Mouse (Mus musculus): ENCODE data around the gene Tspan31. TPM values are rescaled to one million over a fixed set of nuclear protein-coding genes. Genes with fewer than 3 reads are reported as not detected.

The Tspan31 gene
- polyA plus RNA-seq (2012; rRNA removed), result 81.3 and 88.3 TPM in 2 replicates

DNA sequence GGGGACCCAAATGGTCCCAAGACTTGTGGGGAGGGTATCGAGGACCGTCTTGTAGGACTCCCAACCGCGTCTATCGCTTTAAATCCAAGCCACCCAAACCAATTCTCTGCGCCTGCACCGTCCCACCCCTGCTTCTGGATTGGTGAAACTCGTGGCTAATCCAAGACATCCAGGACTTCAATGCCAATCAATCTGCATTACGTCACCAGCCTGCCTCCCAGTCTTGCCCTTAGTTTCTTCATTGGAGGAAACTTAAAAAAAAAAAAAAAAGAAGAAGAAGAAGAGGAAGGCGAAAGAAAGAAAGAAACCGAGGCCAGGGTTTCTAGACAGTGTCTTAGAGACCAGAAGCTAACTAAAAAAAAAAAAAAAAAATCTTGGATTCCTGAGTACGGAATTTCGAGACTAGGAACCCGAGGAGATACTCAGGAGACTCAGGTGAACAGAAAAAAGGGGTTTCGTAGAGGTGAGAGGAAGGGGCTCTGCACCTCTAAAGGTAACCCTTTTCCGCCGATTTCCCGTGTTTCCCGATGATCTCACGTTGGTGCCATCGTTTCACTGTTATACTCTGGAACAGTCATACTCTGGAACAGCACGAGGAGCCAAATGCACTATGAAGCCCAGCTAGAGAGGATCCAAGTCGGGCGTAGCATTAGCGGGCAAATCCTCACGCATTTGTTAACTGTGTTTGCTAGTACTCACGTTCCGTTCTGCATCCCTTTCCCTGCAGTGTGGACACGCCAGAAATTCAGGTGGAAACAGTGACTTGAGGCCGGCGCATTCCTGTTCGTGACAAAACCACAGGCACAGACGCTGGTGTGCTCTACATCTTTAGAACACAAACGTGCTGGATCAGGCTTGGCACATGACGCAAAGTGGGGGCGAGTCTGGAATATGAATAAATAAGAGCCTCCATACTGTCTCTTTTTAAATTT is at the start of gene Tspan31:
Gene Tspan31, minus strand, starts transcription at position 75 of the 932 bp plus-strand sequence.
- H3K27ac ChIP-seq (ENCODE audit: insufficient read depth, low read length), result peak within 1 kb of the TSS; percentile 25; the same call in 1 of the 2 replicates
- H3K4me3 ChIP-seq (ENCODE audit: insufficient read depth, low read length), result peak within 1 kb of the TSS; percentile 69
- peak; percentile 95 for TF ChIP-seq POLR2A (IDR thresholded peaks at IDR 0.05; ENCODE audit: extremely low read depth, insufficient read depth, low read length)
- TF ChIP-seq CTCF (IDR thresholded peaks at IDR 0.05; ENCODE audit: extremely low read depth, insufficient read depth, low read length), result no peak
- H3K4me1 ChIP-seq (ENCODE audit: control insufficient read depth, insufficient read depth, low read length), result no peaks in the 10 kb centered on the region; the same call in 1 of the 2 replicates

DNA sequence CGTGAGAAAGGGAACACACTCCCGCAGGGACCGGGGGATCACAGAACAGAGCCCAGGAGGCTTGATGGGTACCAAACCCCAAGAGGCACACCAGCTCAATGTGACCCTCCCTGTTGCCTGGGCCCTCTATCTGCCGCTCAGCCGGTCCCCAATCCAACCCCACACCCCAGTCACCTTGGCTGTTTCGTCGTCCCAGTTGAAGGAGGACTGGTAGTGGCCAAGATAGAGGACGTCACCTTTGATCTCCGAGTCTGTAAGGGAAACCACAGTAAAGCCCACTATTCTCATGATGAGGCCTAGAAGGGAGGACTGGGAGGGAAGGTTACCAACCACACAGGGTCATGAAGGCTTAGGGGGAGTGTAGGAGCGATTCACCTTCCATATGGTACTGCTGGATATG is 49.2 kb upstream of the Tspan31 start:
- H3K4me1 ChIP-seq (ENCODE audit: control insufficient read depth, insufficient read depth, low read length), result no peaks in the 10 kb centered on the region; the same call in 1 of the 2 replicates
- no peak overlapping the region for H3K27ac ChIP-seq (ENCODE audit: insufficient read depth, low read length)
- TF ChIP-seq POLR2A (IDR thresholded peaks at IDR 0.05; ENCODE audit: extremely low read depth, insufficient read depth, low read length), result no peak
- TF ChIP-seq CTCF (IDR thresholded peaks at IDR 0.05; ENCODE audit: extremely low read depth, insufficient read depth, low read length), result no peak
- no peak overlapping the region for H3K4me3 ChIP-seq (ENCODE audit: insufficient read depth, low read length)

DNA sequence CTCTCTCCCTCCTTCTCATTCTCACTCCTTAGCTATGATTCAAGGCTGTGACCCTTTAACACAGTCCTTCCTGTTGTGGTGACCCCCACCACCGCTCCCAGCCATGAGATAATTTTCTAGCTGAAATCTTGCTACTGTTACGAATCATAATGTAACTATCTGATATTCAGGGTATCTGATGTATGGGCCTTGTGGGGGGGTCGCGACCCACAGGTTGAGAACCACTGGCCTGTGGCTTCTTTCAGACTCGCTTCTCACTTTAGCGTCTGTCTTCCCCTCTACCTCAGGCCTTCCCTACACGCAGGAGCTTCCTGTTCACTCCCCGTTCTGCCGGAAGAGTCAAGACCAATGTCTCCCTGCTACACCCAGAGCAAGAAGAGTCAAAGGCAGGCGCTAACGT is 48.4 kb upstream of the Tspan31 start:
- Histone ChIP-seq H3K4me1 (ENCODE audit: control insufficient read depth, insufficient read depth, low read length) (no peaks in the 10 kb centered on the region; the same call in 1 of the 2 replicates), H3K27ac (ENCODE audit: insufficient read depth, low read length) (no peak overlapping the region)
- TF ChIP-seq POLR2A (IDR thresholded peaks at IDR 0.05; ENCODE audit: extremely low read depth, insufficient read depth, low read length) (no peak), CTCF (IDR thresholded peaks at IDR 0.05; ENCODE audit: extremely low read depth, insufficient read depth, low read length) (no peak)

DNA sequence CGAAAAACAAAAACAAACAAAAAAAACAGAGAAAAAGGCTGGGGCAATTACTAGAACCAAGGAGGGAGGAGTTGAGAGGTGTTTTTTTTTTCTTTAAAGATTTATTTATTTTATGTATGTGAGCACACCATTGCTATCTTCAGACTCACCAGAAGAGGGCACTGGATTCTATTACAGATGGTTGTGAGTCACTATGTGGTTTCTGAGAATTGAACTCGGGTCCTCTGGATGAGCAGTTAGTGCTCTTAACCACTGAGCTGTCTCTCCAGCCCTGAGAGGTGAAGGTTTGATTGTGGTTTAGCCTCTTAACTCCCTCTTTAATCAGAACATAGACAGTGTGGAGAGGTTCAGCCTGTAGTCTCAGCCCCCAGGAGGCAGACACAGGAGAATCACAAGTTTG is 45.0 kb upstream of the Tspan31 start:
- no peak for TF ChIP-seq CTCF (IDR thresholded peaks at IDR 0.05; ENCODE audit: extremely low read depth, insufficient read depth, low read length)
- TF ChIP-seq POLR2A (IDR thresholded peaks at IDR 0.05; ENCODE audit: extremely low read depth, insufficient read depth, low read length), result no peak
- no peak overlapping the region for H3K4me3 ChIP-seq (ENCODE audit: insufficient read depth, low read length)
- no peak overlapping the region for H3K27ac ChIP-seq (ENCODE audit: insufficient read depth, low read length)
- no peaks in the 10 kb centered on the region for H3K4me1 ChIP-seq (ENCODE audit: control insufficient read depth, insufficient read depth, low read length)

More for the DNA sequence above, 48.4 kb upstream of the Tspan31 start:
- H3K4me3 ChIP-seq (ENCODE audit: insufficient read depth, low read length), result no peak overlapping the region

DNA sequence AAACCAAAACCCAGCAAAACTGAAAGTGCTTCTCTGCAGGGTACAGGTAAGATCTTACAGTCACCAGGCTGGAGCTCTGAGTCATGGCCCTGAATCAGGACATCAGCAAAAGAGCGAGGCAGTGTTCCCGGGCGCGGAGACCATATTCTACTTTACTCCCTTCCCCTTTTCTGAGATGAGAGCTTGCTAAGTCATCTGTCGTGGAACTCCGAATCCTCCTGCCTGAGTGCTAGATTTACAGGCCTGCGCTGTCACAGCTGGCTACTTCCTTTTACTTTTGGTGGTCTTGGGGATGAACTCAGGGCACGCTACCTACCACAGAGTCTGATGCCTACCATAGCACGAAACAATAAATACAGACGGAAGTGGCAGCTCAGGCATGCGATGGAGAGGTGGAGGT is 44.3 kb upstream of the Tspan31 start:
- no peak overlapping the region for H3K27ac ChIP-seq (ENCODE audit: insufficient read depth, low read length)
- TF ChIP-seq POLR2A (IDR thresholded peaks at IDR 0.05; ENCODE audit: extremely low read depth, insufficient read depth, low read length), result no peak
- no peaks in the 10 kb centered on the region for H3K4me1 ChIP-seq (ENCODE audit: control insufficient read depth, insufficient read depth, low read length)
- no peak overlapping the region for H3K4me3 ChIP-seq (ENCODE audit: insufficient read depth, low read length)

DNA sequence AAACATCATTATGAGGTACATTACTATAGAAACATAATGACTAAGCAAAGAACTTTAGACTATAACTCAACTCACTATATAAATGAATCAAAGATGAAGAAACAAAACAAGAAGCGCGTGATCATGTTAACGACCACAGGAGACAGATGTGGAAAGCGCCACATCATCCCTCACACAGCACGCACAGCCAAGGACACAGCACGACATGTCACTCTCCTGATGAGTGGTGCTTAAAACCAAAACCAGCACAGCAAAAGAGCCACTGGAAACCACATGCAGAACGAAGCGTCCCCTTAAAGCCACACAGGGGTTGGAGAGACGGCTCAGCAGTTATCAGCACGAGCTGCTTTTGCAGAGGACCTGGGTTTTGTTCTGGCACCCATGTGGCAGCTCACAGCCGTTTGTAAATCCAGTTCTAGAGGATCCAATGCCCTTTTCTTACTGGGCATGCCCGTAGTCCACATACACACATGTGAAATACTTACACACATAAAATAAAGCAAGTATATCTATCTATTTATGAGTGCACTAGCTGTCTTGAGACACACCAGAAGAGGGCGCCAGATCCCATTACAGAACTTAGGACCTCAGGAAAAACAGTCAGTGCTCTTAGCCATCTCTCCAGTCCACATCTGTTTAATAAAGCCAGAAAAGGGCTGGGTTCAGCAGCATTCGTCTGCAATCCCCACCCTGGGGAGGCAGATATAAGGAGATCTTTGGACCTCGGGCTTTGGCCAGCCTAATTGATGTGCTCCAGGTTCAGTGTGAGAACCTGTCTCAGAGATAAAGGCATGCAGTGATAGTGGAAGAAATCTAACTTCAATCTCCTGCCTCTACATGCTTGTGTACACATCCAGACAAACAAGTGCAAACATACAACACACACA is 41.2 kb upstream of the Tspan31 start:
- Histone ChIP-seq H3K27ac (ENCODE audit: insufficient read depth, low read length) (no peak overlapping the region), H3K4me3 (ENCODE audit: insufficient read depth, low read length) (no peak overlapping the region), H3K4me1 (ENCODE audit: control insufficient read depth, insufficient read depth, low read length) (no peaks in the 10 kb centered on the region)
- no peak for TF ChIP-seq CTCF (IDR thresholded peaks at IDR 0.05; ENCODE audit: extremely low read depth, insufficient read depth, low read length)
- TF ChIP-seq POLR2A (IDR thresholded peaks at IDR 0.05; ENCODE audit: extremely low read depth, insufficient read depth, low read length), result no peak

DNA sequence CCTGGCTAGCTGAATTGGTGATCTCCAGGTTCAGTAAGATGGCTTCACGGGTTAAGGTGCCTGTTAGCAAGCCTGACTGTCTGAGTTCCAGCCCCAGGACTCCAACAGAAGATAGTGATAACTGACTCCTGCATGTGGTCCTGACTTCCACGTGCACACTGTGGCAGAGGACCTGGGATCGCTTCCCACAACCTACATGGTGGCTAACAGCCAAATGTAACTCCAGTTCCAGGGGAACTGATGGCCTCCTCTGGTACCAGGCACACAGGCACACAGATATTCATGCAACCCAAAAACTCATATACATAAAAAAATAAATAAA is 38.2 kb upstream of the Tspan31 start:
- TF ChIP-seq POLR2A (IDR thresholded peaks at IDR 0.05; ENCODE audit: extremely low read depth, insufficient read depth, low read length) (no peak), CTCF (IDR thresholded peaks at IDR 0.05; ENCODE audit: extremely low read depth, insufficient read depth, low read length) (no peak)
- H3K27ac ChIP-seq (ENCODE audit: insufficient read depth, low read length), result no peak overlapping the region
- no peak overlapping the region for H3K4me3 ChIP-seq (ENCODE audit: insufficient read depth, low read length)
- no peaks in the 10 kb centered on the region for H3K4me1 ChIP-seq (ENCODE audit: control insufficient read depth, insufficient read depth, low read length)

DNA sequence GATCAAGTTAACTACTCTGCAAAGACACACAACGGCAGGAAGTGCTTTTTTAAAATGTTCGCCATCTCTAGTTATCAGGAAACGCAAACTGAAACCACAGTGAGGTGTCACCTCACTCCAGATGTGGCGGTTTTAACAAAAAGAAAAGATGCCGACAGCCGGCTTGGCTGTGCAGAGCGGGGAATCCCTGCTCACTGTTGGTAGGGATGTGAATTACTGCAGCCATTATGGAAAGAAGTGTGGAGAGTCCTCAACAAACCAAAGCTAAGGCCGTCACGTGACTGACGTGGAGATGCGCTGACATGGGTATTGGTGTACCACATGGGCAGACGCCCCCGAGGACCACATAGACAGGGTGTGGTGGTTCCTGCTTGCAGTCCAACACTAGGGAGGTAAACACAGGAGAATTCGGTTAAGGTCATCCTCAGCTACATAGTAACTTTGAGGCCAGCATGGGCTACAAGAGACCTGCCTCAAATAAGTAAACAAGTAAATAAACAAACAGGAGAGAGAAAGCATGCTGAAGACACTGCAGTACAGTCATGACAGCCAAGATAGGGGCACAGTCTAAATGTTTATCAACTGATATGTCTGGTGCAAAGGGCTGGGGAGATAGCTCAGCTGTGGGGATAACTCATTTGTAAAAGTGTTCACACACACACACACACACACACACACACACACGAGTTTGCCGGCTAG is 37.6 kb upstream of the Tspan31 start:
- no peak overlapping the region for H3K4me3 ChIP-seq (ENCODE audit: insufficient read depth, low read length)
- H3K4me1 ChIP-seq (ENCODE audit: control insufficient read depth, insufficient read depth, low read length), result no peaks in the 10 kb centered on the region
- H3K27ac ChIP-seq (ENCODE audit: insufficient read depth, low read length), result no peak overlapping the region
- TF ChIP-seq POLR2A (IDR thresholded peaks at IDR 0.05; ENCODE audit: extremely low read depth, insufficient read depth, low read length) (no peak), CTCF (IDR thresholded peaks at IDR 0.05; ENCODE audit: extremely low read depth, insufficient read depth, low read length) (no peak)

DNA sequence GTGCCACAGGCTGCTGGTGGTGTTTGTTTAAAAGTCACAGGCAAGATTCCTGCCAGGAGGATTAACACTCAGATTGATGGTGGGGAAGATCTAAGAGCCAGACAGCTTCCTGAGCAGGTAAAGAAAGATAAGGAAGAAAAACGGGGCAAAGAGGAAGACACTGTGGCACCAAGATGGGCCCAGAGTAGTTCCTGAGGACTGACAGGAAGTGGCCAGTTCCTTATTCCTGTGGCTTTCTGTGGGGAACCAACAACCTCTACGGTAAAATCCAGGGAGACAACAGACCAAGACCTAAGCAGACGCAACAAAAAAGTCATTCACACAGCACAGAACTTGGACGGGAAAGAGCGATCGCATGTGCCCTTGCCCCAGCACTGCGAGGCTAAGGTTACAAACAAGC is 33.6 kb upstream of the Tspan31 start:
- TF ChIP-seq POLR2A (IDR thresholded peaks at IDR 0.05; ENCODE audit: extremely low read depth, insufficient read depth, low read length) (no peak), CTCF (IDR thresholded peaks at IDR 0.05; ENCODE audit: extremely low read depth, insufficient read depth, low read length) (no peak)
- Histone ChIP-seq H3K27ac (ENCODE audit: insufficient read depth, low read length) (no peak overlapping the region), H3K4me3 (ENCODE audit: insufficient read depth, low read length) (no peak overlapping the region), H3K4me1 (ENCODE audit: control insufficient read depth, insufficient read depth, low read length) (no peaks in the 10 kb centered on the region)

Measured in cortical plate, adult 2 months (tissue).